Mouse (Mus musculus): ENCODE measurements around the gene Tacc3.

DNA sequence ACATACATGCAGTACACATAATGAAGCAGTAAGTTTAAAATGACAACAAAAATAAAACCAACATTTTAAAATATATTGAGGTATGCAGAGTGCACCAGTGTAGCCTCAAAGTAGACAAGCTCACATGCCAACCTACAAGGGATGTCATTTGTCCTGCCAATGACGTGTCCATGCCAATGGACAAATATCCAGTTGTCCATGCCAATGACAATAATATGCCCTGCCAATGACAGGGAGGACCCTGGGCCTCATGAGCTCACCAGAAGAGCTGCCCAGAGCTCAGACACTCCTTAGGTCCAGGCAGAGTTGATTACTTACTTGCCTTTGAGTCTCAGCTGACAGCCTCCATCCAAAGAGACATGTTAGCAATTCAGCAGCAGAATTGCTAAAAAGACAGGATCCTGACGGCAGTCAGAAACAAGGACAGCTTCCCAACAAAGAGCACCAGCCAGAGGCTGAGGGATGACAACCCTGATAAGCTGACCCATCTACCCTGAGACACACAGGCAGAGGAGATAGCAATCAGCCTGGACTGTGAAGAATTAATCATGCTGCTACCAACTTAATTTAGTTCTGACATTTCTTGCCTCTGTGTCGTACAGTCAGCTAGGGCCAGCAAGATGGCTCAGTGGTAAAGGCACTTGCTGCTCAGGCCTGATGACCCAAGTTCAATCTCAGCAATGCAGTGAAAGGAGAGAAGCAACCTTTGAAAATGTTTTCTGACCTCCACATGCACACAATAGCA is 20.1 kb upstream of the Tacc3 start:
- TF ChIP-seq POLR2A (IDR thresholded peaks at IDR 0.05; ENCODE audit: low read depth, low read length) (no peak), CTCF (IDR thresholded peaks at IDR 0.05; ENCODE audit: borderline replicate concordance, insufficient read depth, low read length) (no peak)
